Mouse (Mus musculus) layer of hippocampus, postnatal 25 days (tissue): ENCODE data around the gene Map6. TPM values are rescaled to one million over a fixed set of nuclear protein-coding genes. Genes with fewer than 3 reads are reported as not detected.

Experiments
- DNase-seq, 2 experiments: peaks; one replicate each; pipeline ENCODE4 v3.0.0; 2022; ENCODE audit warnings: mixed read lengths in 2 of 2, low spot score in 1 of 2; ENCODE audit errors: extremely low spot score in 1 of 2
- total RNA-seq, 2 experiments: library from RNA; stranded (reverse); gene quantifications; 2 replicates each; pipeline ENCODE4 v1.2.3; 2021

Map6 gene
- total RNA-seq, 2 experiments from 2014 or later = 102 to 107 TPM

DNA sequence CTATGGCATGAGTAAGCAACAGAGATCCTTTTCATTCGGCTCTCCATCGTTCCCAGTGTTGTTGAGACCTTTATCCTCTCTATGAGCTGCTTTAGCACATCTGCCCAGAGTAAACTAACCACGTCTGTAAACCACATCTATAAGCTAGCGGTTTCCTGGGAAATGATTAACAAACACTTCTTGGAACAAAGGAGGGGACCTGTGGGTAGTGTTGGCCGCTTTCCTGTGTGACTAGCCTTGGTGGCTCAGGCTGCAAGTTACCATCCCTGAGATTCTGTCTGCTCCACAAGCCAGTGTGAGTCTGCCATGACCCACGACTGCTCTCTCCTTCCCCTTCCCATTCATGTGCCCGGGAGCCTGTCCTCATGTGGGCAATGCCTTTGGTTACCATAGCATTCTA lies 44.2 kb downstream of the Map6 start:
- no peak for DNase-seq

DNA sequence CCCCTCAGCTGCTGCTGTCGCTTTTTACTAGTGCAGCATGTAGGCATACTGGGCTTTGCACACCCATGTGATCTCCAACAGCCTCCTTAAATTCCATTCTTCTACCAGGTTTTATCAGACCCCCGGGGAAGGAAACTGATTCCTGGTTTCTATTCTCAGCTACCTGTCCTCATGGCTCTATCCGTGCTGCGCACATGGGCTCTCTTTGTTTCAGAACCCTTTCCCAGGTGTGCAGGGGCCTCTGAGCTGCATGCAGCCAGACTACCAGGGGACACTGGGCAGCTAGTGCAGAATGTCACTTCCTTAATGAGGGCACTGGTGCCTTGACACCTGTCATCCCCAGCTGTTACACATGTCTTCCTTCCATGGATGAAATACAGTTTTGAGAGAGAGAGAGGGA lies 44.8 kb downstream of the Map6 start:
- DNase-seq = no peak

DNA sequence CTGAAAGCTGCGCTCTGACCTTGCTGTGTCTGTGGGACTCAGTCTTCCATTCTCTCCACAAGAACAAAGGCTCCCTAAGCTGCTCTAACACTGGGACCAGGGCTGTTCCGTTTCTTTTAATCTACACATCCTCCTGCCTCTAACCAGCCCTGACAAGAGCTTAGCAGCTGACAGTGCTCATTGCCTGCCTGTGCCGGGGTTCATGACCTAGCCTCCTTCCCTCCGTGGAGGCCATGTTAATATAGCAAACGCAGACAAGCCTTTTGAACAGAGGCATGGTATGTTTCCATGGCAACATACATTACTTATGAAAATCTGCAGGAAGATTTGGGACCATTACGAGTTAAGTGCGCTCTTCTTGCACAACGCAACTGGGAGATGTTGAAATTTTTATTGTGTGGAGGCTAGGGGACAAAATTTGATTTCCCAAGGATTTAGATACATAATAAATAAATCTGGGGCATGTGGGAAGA lies 45.5 kb downstream of the Map6 start:
- DNase-seq = no peak

DNA sequence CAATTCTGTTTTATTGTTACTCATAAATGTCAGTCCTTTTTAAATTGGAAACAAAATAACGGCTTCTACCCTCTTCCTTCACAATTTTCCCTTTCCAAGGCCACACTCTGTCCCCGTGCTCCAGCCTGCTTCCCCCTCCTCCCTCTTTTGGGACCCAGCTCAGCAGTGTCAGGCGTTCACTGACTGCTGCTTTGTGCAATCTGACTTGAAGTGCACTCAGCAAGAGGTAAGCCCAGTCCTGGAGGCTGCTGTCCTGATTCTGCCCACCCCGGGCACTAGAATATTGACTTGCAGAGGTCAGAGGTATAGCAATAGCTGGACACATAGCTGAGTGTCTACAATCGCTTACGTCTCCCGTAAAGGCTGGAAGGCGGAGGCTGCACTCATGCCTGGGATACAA lies 46.0 kb downstream of the Map6 start:
- DNase-seq = no peak

DNA sequence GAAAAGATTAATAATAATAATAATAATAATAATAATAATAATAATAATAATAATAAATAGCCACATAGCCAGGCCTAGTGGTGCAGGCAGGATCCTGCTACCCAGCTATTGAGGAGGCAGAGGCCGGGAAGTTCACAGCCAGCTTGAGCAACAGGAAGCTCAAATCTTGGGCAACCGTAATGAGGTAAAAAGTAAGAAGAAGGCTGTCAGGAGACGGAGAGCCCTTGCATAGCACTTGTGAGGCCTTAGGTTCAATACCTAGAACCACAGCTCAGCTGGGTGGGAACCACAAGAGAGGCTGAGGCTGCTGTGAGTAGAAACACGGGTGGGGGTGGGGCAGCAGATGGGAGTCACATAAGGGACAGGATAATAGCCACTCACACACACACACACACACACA lies 47.3 kb downstream of the Map6 start:
- DNase-seq = no peak

DNA sequence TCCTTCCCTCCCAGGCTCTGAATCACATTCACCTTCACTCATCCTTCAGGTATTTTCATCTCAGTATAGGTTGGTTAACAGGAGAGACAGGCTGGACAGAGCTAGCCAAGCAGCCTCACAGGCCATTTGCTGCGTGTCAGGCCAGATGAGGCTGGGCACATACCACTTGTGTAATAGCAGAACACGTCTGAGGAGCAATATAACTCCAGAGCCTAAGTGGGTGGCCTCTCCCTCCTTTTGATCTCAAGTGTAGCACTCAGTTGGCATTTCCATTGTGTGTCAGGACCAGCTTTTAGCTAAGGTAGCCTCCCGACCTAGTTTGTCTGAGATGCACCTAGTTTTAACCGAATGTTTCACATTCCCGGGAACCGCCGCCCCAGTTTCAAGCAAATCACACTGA lies 49.0 kb downstream of the Map6 start:
- DNase-seq = no peak

DNA sequence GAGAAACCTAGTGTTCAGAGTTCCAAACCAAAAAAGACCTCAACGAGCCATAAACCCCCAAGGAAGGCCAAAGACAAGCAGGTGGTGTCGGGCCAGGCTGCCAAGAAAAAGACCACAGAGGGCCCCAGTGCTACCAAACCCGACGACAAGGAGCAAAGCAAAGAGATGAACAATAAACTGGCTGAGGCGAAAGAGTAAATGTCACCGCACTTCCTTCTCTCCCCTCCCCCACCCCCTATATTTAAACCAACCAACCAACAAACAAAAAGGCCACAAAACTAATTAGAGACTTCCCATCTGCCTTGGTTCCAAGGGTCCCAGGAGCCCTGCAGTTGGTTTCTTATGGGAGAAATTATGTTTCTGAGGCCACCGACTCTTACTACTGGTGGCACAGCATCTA lies 50.2 kb downstream of the Map6 start:
- no peak for DNase-seq

DNA sequence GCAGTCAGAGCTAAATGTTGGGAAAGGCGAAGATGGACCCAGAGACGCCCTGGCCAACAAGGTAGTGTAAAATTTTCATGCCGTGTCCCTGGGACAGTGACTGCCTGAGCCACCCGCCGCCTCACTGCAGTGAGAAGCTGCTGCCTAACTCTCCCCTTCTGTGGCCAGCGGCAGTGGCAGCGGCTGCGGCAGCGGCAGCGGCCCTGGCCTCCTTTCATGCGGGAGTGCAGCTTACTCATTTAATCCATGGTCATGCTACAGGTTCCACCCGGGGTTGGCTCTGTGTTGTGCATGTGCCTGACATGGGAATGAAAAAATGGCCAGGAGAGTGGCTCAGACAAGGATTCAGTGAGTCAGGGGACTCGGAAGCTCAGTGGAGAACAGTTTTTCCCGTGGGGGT lies 53.3 kb downstream of the Map6 start:
- DNase-seq = no peak

DNA sequence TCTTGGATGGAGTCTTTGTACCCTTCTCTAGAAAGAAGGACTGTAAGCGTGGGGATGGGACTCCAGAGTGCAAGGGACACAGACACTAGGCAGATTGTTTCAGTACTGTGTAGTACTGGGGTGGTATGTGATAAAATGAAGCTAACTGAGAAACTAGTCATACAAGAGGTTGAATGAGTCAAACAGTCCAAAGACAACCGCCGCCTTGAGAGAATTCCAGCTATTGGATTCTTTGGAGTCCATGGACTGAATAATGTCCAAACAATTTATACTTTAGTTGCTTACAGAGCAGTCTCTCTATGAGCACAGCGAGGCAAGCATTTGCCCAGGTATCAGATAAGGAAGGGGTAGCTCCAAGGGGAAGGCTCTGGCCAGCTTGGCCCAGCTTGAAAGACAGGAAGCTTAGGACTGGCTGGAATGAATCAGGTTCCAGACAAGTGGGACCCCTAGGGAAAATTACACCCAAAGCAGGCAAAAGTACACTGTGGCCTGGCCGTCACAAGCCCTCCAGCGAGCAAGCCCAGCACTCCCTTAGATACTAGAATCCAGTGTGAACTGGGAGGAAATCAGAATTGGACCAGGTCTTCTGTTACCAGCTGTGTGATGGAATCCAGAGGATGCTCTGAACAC lies 55.6 kb downstream of the Map6 start:
- DNase-seq = no peak

DNA sequence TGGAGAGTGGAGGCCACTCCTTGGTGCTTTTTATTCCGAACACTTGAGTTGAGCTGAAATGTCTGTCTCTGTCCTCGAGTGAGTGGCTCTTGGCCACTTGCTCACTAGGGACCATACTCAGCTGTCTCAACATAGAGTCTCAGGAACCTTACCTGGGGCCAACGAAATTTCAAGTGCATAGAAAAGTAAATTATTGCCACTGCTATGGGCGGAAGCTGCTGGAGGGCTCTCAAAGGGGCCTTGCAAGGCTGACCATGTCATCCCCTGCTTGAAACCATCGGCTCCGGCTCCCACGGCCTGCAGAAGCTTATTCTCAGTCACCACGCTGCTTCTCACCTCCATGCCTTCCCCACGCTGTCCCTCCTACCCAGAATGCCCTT lies 56.1 kb downstream of the Map6 start:
- no peak for DNase-seq

DNA sequence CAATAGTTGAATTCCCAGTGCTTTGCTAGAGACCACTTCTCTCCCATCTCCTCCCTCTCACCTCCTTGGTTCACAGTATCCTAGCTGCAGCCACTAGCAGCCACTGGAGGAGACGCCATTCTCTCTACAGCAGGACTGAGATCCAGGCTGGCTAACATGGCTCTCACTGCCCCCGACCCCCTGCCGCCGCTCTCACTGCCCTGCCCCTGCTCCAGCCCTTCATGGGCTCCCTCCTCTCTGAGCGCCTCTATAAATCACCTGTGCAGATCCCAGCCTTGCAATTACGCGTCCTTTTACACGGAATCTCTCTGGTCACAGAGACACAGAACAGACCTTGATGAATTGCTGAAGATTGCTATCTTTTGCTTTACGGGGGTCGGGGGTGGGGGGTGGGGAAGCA lies 57.6 kb downstream of the Map6 start:
- no peak for DNase-seq

DNA sequence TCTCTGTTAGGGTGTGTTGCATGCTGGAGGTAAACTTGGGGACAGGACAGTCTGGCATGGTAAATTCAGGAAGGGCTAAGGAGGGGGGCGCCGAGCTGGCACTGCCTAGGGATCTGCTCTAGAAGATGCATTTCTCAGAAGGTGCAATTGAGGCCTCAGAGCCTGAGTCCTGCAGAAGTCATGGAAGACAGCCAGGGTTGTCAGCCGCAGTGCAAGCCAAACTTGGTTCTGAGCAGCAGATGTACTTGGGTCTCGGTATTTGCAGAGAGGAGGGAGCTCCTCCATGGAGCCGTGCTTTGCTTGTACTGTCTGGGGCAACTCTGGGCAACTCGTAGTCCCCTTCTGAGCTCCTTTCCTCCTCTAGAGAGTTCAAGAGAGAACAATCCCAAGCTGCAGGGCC lies 58.9 kb downstream of the Map6 start:
- no peak for DNase-seq

DNA sequence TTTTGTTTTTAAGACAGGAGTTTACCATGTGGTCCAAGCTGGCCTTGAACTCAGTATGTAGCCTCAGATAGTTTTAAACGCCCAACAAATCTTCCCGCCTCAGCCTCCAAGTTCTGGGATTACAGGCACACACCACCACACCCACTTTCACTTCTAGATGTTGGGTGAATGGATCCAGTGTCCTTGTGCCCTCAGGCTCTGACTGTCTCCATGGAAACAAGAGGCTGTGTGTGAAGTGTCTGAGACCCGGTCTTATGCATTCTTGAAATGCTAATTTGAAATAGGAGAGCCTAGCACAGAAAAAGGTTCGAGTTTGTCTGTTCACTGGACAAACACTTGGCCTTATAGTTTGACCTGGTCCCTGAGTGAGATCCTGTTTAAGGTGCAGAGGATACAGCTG lies 61.6 kb downstream of the Map6 start:
- DNase-seq = no peak

DNA sequence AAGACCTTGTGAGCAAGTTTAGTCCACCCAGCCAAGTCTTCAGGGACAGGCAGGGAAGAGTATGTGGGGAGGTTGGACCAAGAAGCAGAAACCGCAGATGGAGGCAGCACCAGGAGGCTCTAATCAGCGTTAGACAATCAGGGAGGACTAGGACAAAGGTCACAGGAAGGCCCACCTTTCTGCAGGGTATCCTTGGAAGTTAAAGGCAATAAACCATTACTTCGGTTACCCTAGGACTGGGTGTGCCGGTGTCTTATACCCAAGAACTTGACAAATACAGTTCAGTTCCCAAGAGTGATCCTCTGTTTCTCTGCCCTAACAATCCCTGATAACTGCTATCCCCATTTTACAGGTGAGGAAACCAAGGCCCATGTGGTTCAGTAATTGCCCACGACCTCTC lies 62.8 kb downstream of the Map6 start:
- no peak for DNase-seq

DNA sequence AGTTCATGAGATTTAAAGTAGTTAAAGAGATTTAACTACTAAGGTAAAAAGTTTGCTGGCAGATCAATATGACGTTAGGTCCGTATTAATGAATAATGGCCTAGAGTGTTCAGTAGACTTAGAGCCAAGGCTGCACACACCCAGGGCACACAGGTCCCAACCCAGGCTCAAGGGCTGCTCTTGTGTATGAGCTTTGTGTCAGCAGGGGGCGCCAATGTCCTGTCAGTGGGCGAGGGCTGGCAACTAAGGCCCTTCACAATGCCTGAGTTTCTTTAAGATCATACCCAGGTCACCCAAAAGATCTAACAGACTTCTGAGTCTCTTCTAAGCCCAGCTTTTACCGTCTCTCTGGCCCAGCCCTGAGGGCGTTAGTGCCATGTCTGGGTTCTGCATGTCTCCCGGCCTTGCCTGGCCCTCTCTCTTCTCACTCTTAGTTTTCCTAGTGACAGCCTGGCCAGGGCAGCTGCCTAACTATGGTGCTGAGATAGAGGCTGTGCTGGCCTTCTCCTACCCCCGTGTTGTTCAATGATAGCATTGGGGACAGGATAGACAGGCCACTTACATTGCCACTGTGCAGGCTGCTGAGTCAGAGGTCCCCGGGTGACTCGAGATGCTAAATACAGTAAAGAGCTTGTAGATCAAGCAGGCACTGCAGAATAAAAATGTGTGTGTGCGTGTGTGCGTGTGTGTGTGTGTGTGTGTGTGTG lies 65.7 kb downstream of the Map6 start:
- peak; percentile 56 to 93 for DNase-seq

DNA sequence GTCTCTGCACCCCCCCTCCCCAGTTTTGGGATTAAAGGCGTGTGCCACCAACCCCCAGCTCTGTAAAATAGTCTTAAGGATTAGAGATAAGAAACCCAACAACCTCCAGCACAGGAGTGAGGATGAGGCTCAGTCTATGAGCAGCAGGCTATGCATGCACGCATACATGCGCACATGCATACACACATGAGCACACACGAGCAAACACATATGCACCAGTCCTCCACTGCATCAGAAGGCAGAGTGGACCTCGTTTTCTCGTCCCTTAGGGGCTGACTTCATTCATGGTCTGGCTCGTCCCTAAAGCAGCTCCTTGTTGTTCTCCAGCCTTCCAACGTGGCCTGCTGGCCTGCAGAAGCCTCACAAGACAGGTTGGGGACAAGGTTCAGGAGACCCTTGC lies 73.5 kb downstream of the Map6 start:
- DNase-seq = no peak

DNA sequence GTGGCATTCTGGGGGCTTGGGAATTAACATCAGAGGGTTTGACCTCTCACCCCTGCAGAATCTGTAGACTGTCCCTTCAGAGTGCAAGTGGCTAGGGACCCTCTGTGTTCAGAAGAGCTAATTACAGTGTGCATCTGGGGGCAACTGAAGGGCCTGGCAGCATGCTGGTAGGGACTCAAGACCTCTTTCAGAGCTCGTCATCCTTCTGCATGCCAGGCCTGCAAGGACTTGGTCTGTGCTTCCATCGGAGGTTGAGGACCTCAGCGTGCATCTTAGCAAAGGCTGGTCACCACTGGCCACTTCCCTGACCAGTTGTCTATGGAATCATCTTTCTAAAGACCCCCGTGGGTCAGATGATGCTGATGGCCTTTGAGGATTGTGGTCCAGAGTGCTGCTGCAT lies 76.3 kb downstream of the Map6 start:
- no peak for DNase-seq

DNA sequence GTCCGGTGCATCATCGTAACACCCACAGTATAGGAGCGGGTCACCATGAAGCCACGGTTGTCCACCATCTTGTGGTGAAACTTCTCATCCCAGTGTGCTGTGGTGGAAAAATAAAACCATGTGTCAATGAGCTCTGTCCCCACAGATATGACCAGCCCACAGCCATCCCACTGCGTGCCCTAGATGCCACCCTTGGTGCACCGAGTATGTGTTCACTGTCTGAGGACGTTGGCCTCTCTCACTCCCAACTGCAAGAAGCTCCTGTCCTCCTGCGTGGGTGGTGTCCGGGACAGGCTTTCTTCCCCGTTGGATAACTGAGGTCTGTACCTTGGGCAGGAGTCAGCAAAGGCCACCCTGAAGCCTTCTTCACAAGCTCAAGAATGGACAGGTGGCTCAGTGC lies 80.0 kb downstream of the Map6 start:
- DNase-seq = no peak

DNA sequence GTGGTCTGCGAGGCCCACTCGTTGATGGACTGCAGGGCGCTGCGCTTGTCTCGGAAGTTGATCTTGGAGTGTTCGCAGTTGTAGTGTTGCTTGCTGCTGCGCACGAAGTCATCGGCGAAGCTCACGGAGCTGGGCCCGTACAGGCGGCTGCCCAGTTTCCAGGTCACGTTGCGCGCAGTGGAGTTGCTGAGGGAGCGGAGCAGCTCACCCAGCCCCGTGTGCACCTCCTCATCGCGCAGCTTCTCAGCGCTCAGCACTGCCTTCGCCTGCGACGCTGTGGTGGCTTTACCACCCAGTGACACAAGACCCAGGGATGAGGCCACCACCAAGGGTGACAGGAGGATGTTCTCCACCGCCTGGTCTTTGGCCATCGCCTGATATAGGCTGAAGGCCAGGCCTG lies 81.6 kb downstream of the Map6 start:
- no peak for DNase-seq

DNA sequence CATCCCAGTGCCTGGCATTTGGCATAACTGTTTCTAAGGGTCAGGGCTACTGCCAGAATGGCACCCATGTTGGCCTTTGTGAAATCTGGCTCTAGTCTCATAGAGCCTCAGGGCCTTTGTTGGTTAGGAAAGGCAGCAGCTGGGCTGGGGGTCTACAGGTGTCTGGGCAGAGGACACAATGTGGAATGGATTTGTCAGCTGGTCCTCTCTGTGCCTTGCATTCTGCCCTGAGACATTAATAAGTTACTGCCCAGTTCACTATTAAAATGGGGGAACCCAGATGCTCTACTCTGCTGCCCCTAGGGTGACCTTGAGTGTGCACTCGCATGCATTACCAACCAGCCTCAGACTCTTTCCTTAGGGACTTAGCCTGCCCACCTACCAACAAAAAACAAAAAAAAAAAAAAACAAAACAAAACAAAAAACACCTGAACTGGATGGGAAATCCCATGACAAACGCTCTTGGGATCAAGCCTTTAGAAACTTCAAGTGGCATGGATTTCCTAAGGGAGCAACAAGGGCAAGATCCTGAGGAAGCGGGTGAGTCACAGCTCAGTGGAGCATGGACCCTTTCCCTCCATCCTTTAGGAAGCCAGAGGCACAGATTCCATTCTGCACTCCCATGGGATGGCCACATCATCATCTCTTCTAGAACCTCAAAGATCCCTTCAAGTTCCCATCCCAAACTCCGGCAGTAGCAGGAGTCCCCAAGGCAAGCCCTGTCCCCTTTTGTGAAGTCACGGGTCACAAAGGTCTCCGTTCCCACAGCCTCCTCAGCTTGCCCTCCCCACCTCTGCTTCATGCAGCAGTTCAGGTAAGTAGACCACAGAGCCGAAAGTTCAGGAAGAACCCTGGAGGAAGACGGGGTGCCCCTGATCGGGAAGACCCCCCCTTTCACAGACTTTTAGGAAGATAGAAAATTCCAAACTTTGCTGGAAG lies 82.8 kb downstream of the Map6 start:
- no peak for DNase-seq

DNA sequence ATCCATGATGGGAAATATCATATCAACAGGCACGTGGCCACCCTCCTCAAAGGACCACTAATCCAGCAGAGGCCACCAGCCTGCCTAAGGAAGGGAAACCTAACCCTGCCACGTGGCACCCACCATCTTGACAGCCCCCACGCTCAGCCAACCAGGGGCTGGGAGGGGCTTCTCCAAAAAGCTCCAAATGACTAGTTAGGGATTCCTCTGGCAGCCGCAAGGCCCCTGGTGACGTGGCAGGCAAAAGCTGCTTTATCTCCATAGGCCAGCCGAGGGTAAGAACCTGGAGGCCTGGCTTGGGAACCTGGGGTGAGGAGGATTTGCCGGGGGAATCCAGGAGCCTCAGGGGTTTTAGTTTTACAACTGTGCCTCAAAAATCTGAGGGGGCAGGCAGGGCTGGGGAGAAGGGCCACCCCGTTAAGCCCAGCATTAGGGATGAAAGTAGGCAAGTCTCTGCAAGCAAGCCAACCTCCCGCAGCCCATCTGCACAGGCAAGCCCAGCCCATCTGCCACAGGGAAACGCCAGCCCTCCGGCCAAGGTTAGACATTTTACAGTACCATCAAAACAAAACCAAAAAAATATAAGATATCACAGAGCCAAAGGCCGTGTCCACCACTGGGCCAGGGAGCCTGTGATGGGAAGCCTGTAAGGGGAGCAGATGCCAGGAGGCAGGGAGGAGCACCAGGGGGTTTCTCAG lies 84.0 kb downstream of the Map6 start:
- no peak for DNase-seq
